Mouse (Mus musculus) neural tube, embryonic 11.5 days (tissue): Measurements from ENCODE around the gene Fam104a. TPM values are rescaled to one million over a fixed set of nuclear protein-coding genes. Genes with fewer than 3 reads are reported as not detected.

Experiments used
- ATAC-seq: fragments of 200-750 bp; cut with Nextera tagmentation; 2 replicates; pipeline ENCODE4 v1.8.0; 2017; ENCODE audit warnings: moderate number of reproducible peaks, mild to moderate bottlenecking, moderate TSS enrichment, moderate library complexity; ENCODE audit not compliant: insufficient read depth, low FRiP score, low TSS enrichment
- DNase-seq: peaks from one replicate; pipeline ENCODE4 v3.0.0-alpha.2; 2015; ENCODE audit warnings: low spot score
- H3K27ac ChIP-seq: fragments of 300-500 bp; sonication (generic); 2 replicates; pipeline ENCODE4 v1.5.1; 2014; ENCODE audit warnings: low read depth, mild to moderate bottlenecking, low read length
- H3K27me3 ChIP-seq: fragments of 300-500 bp; sonication (generic); 2 replicates; pipeline ENCODE4 v1.6.1; 2014; ENCODE audit warnings: mild to moderate bottlenecking, low read length, mixed read lengths; ENCODE audit not compliant: control insufficient read depth, insufficient read depth
- H3K36me3 ChIP-seq: fragments of 300-500 bp; sonication (generic); 2 replicates; pipeline ENCODE4 v1.6.1; 2014; ENCODE audit warnings: mild to moderate bottlenecking, low read length, moderate library complexity, mixed read lengths; ENCODE audit not compliant: control insufficient read depth, insufficient read depth
- H3K4me1 ChIP-seq: fragments of 300-500 bp; sonication (generic); 2 replicates; pipeline ENCODE4 v1.6.1; 2014; ENCODE audit warnings: low read length, mixed read lengths; ENCODE audit not compliant: control insufficient read depth, insufficient read depth
- H3K4me2 ChIP-seq: fragments of 300-500 bp; sonication (generic); 2 replicates; pipeline ENCODE4 v1.6.1; 2014; ENCODE audit warnings: low read depth, mild to moderate bottlenecking, moderate library complexity
- H3K4me3 ChIP-seq: fragments of 300-500 bp; sonication (generic); 2 replicates; pipeline ENCODE4 v1.5.1; 2014; ENCODE audit warnings: low read depth, low read length
- H3K9ac ChIP-seq: fragments of 300-500 bp; sonication (generic); 2 replicates; pipeline ENCODE4 v1.6.1; 2014; ENCODE audit warnings: mild to moderate bottlenecking, low read length
- H3K9me3 ChIP-seq: fragments of 300-500 bp; sonication (generic); 2 replicates; pipeline ENCODE4 v1.6.1; 2016; ENCODE audit warnings: low read length; ENCODE audit not compliant: control insufficient read depth
- WGBS: fragments of 180-500 bp; shearing (Covaris S2); extraction: QIAGEN DNeasy Blood & Tissue Kit; methylation state at CpG from one replicate; pipeline ENCODE4 v1.1.7; 2014; 5-methylcytosine and 5-hydroxymethylcytosine counted together
- polyA plus RNA-seq: library from polyadenylated mRNA; unstranded; fragments of >200 nt; fragmentation: Nextera tagmentation; extraction: Ambion mirVana; gene quantifications from 2 replicates; pipeline ENCODE4 v1.2.1, GENCODE M21; 2014

Gene Fam104a
- polyA plus RNA-seq, 1 experiment from 2014 or later, result 57.9 TPM

DNA sequence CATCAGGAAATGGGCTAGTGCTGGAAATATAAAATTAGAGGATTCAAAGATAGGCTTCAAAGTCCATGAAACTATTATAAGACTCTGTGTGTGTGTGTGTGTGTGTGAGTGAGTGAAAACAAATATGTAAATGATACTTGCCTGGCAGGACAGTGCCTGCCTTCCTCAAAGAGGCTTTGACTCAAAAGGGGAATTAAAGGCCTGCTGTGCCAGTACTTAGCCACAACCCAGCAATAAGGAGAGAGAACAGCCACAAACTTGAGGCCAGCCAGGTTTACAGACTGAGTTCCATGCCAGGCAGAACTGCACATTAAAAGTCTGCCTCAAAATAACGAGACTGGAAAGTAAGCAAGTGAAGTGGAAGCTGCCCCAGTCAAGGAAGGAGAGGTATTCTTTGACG, 7.1 kb downstream of the Fam104a start:
- Histone ChIP-seq H3K4me1 (peaks cover 2% of the 10 kb centered on the region; the same call in 1 of the 2 replicates), H3K27ac (no peak overlapping the region), H3K9me3 (no peaks in the 10 kb centered on the region), H3K4me2 (no peak overlapping the region), H3K4me3 (no peak overlapping the region), H3K36me3 (peaks cover 8% of the 10 kb centered on the region; the same call in 1 of the 2 replicates), H3K27me3 (no peaks in the 10 kb centered on the region), H3K9ac (no peak overlapping the region)
- DNase-seq, result no peak
- 93% methylated on average over 2 of the region's 2 CpGs for WGBS
- no peak for ATAC-seq

DNA sequence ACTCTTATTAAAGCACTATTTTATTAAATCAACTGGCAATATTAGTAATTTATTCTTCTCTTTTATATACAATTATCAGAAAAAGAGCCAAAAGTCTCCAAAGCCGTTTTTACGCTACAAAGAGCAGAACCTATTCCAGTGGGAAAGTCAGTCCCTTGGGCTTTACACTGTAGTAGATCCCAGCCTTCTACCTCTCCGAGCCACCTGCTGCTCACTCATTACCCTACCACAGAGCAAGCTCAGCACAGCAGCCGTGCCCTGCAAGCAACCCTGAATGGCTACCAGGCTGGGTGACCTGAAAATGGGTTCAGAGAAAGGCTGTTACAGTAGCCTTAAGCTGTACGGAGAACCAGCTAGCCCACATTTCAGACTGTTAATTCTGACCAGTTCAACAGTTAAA, 9.4 kb downstream of the Fam104a start:
- Histone ChIP-seq H3K9me3 (no peaks in the 10 kb centered on the region), H3K9ac (no peak overlapping the region), H3K36me3 (peaks cover 8% of the 10 kb centered on the region; the same call in 1 of the 2 replicates), H3K27ac (no peak overlapping the region), H3K4me1 (no peaks in the 10 kb centered on the region), H3K4me3 (no peak overlapping the region), H3K27me3 (no peaks in the 10 kb centered on the region), H3K4me2 (no peak overlapping the region)
- ATAC-seq (no peak), DNase-seq (no peak)
- WGBS, result 92% methylated on average over 5 of the region's 5 CpGs

DNA sequence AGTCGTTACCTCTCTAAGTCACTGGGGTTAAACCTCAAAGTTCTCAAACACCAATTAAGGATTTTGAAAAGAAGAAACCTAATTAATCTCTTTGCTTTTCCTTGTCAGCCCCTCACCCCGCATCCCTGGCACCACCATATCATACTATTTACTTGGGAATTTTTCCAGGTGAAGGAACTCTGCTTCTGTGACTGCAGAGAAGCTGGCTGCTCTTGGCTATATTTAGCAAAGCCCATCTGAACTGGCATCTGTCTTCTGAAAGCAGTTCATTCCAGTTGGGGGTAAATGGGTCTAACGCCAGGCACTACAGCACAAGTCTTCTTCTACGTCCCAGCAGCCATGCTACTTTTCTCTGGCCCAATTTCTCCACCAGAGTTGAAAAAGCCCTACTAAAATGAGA, 10.3 kb downstream of the Fam104a start:
- WGBS, result 95% methylated on average over 4 of the region's 4 CpGs
- H3K36me3 ChIP-seq, result peaks cover 8% of the 10 kb centered on the region; the same call in 1 of the 2 replicates
- DNase-seq, result no peak

DNA sequence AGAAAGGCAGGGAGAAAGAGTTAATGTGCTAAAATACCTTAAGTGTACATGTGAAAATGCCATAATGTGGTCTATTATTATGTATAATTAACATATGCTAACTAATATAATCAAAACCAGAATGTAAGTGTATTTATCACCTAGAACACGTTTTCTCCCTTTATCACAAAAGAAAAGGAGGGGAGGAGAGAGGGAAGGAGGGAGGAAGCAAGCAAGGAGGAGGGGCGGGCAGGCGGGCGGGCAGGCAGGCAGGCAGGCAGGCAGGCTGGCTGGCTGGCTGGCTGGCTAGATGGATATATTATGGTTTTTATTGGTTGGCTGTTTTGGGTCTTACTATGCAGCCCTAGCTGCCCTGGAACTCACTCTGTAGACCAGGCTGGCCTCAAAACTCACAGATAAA, 14.2 kb downstream of the Fam104a start:
- no peak overlapping the region for H3K27ac ChIP-seq

More for the DNA sequence above, 10.3 kb downstream of the Fam104a start:
- Histone ChIP-seq H3K27me3 (no peaks in the 10 kb centered on the region), H3K27ac (no peak overlapping the region), H3K4me1 (no peaks in the 10 kb centered on the region), H3K4me2 (no peak overlapping the region), H3K9ac (no peak overlapping the region), H3K9me3 (no peaks in the 10 kb centered on the region), H3K4me3 (no peak overlapping the region)
- ATAC-seq, result no peak

DNA sequence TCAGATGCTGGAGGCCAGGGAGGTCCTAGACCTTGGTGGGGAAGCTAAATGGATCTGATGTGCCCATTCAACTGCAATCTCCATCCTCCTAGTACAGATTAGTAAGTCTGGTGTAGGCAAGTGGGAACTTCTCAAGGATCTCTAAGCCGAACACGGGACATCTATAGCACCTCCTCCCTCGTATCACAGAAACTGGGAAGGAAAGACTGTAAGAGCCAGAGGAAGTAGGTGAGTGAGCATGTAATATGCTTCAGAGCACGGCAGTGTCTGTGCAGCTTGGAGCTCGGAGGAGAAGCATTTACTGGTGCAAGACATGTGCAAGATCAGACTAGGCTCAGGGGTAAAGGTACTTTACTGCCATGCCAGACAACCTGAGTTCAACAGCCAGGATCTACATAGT, 15.1 kb downstream of the Fam104a start:
- Histone ChIP-seq H3K36me3 (peaks cover 3% of the 10 kb centered on the region), H3K4me1 (no peaks in the 10 kb centered on the region), H3K27me3 (no peaks in the 10 kb centered on the region), H3K4me3 (no peak overlapping the region), H3K4me2 (no peak overlapping the region), H3K27ac (no peak overlapping the region), H3K9me3 (no peaks in the 10 kb centered on the region), H3K9ac (no peak overlapping the region)
- ATAC-seq (no peak), DNase-seq (no peak)
- WGBS, result 92% methylated on average over 5 of the region's 5 CpGs

More for the DNA sequence above, 14.2 kb downstream of the Fam104a start:
- peaks cover 3% of the 10 kb centered on the region for H3K36me3 ChIP-seq
- H3K4me1 ChIP-seq, result no peaks in the 10 kb centered on the region
- ATAC-seq (no peak), DNase-seq (no peak)
- no peaks in the 10 kb centered on the region for H3K9me3 ChIP-seq
- H3K4me2 ChIP-seq, result no peak overlapping the region
- H3K9ac ChIP-seq, result no peak overlapping the region
- WGBS, result 72% methylated on average over 4 of the region's 4 CpGs
- no peaks in the 10 kb centered on the region for H3K27me3 ChIP-seq
- no peak overlapping the region for H3K4me3 ChIP-seq

DNA sequence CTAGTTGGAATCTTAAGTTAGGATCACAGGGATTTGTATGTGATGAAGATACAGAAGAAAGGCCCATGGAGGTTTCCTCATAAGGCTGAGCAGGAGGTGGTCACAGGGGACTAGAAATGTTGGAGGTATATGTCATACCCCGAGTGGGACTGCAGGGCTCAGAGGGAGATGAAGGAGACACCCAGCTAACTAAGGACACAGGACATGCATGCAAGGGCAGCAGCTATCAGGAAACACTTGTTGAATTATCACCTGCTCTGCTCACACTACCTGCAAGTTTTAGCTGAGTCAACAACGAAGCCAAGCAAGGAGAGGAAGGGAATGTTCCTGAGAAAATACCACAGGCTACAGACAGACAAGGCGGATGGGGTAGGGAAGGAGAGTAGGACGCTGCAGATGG, 16.3 kb downstream of the Fam104a start:
- no peak overlapping the region for H3K4me3 ChIP-seq
- H3K4me1 ChIP-seq, result no peaks in the 10 kb centered on the region
- DNase-seq (no peak), ATAC-seq (no peak)
- H3K9ac ChIP-seq, result no peak overlapping the region
- H3K4me2 ChIP-seq, result no peak overlapping the region
- no peaks in the 10 kb centered on the region for H3K9me3 ChIP-seq
- no peak overlapping the region for H3K27ac ChIP-seq
- H3K36me3 ChIP-seq, result no peaks in the 10 kb centered on the region; the same call in none of the 2 replicates
- WGBS, result 83% methylated on average over 4 of the region's 4 CpGs
- no peaks in the 10 kb centered on the region for H3K27me3 ChIP-seq

DNA sequence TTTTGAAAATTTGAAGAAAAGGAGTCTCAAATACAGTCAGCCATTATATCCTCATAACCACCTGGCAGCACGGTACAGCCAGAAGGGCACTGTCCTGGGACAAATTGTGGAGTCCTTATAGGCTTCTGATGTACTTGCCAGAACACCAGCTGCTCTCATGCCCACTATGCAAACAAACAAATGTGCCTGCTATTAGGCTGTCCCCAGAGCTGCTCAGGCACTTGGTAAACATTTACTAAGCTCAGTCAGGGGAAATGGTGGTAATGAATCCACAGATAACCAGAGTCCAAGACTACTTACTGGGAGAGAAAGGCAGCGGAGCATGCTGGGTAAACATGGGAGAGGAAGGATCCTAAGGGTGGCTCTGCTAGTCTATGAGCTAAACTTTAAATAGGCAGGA, 16.8 kb downstream of the Fam104a start:
- Histone ChIP-seq H3K27me3 (no peaks in the 10 kb centered on the region), H3K4me3 (no peak overlapping the region), H3K4me2 (no peak overlapping the region), H3K27ac (no peak overlapping the region), H3K4me1 (no peaks in the 10 kb centered on the region), H3K36me3 (peaks cover 2% of the 10 kb centered on the region), H3K9me3 (no peaks in the 10 kb centered on the region), H3K9ac (no peak overlapping the region)
- DNase-seq, result no peak
- 77% methylated on average over 2 of the region's 2 CpGs for WGBS
- no peak for ATAC-seq

DNA sequence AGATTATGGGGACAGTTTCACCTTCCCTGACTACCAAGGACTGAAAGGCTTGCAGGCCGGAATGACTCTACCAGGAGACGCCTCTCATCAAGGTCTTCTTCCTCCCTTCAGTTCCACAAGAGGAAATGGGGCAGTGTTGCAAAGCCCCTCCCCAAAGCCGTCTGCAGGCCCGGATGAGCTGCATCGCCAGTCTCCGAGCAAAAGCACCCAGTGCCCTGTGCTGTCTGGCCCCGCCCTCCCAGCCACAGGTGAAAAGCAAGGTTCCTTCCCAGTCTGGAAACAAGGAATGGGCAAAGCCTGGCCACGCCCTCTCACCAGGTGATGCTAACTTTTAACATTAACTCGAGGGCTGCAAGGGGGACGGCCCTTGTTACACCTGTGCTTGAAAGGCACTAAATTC, 17.3 kb downstream of the Fam104a start:
- DNase-seq, result no peak
- no peak overlapping the region for H3K4me2 ChIP-seq
- WGBS, result 61% methylated on average over 10 of the region's 10 CpGs
- H3K9me3 ChIP-seq, result no peaks in the 10 kb centered on the region
- no peaks in the 10 kb centered on the region for H3K27me3 ChIP-seq
- H3K9ac ChIP-seq, result no peak overlapping the region
- peaks cover 5% of the 10 kb centered on the region for H3K36me3 ChIP-seq
- ATAC-seq, result no peak
- no peak overlapping the region for H3K4me3 ChIP-seq
- no peak overlapping the region for H3K27ac ChIP-seq
- no peaks in the 10 kb centered on the region for H3K4me1 ChIP-seq

DNA sequence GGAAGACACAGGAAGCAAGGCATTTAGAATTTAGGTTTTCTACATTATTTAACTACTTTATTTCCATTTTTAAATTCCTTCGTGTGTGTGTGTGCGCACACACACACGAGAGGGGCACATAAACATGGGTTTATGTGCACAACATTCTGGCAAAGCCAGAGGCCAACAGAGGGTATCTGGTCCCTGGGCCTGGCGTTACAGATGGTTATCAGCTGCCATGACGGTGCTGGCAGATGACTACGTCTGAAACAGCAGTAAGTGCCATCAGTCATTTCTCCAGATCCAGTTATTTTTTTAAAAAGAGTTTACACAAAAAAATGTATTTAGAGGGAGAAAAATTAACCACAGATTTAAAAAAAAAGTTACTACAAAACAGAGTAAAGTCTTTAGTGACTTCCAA, 17.8 kb downstream of the Fam104a start:
- Histone ChIP-seq H3K4me3 (no peak overlapping the region), H3K27ac (no peak overlapping the region), H3K4me1 (no peaks in the 10 kb centered on the region), H3K9ac (no peak overlapping the region), H3K4me2 (no peak overlapping the region), H3K27me3 (no peaks in the 10 kb centered on the region), H3K9me3 (no peaks in the 10 kb centered on the region), H3K36me3 (peaks cover 5% of the 10 kb centered on the region)
- no peak for DNase-seq
- no peak for ATAC-seq
- 87% methylated on average over 6 of the region's 6 CpGs for WGBS
